Mouse (Mus musculus) liver, embryonic 15.5 days (tissue): ENCODE measurements around the gene Olfr1340. TPM values are rescaled to one million over a fixed set of nuclear protein-coding genes. Genes with fewer than 3 reads are reported as not detected.

Experiments
- ATAC-seq: fragments of 200-750 bp; cut with Nextera tagmentation; 2 replicates; pipeline ENCODE4 v1.8.0; 2017; ENCODE audit warnings: moderate number of reproducible peaks, mild to moderate bottlenecking, moderate library complexity; ENCODE audit not compliant: insufficient read depth
- H3K27ac ChIP-seq: fragments of 300-500 bp; sonication (generic); replicated peaks from 2 replicates; pipeline ENCODE4 v1.5.1; 2015; ENCODE audit warnings: mild to moderate bottlenecking, inconsistent platforms
- H3K27me3 ChIP-seq: fragments of 300-500 bp; sonication (generic); 2 replicates; pipeline ENCODE4 v1.6.1; 2015; ENCODE audit warnings: mild to moderate bottlenecking, inconsistent platforms
- H3K36me3 ChIP-seq: fragments of 300-500 bp; sonication (generic); replicated peaks from 2 replicates; pipeline ENCODE4 v1.6.1; 2015; ENCODE audit warnings: moderate library complexity, mild to moderate bottlenecking, inconsistent platforms
- H3K4me1 ChIP-seq: fragments of 300-500 bp; sonication (generic); replicated peaks from 2 replicates; pipeline ENCODE4 v1.6.1; 2015; ENCODE audit warnings: inconsistent platforms
- H3K4me2 ChIP-seq: fragments of 300-500 bp; sonication (generic); 2 replicates; pipeline ENCODE4 v1.6.1; 2015; ENCODE audit warnings: moderate library complexity, mild to moderate bottlenecking, inconsistent platforms
- H3K4me3 ChIP-seq: fragments of 300-500 bp; sonication (generic); replicated peaks from 2 replicates; pipeline ENCODE4 v1.5.1; 2015; ENCODE audit warnings: mild to moderate bottlenecking, inconsistent platforms
- H3K9ac ChIP-seq: fragments of 300-500 bp; sonication (generic); 2 replicates; pipeline ENCODE4 v1.6.1; 2015; ENCODE audit warnings: moderate library complexity, mild to moderate bottlenecking, inconsistent platforms
- H3K9me3 ChIP-seq: fragments of 300-500 bp; sonication (generic); replicated peaks from 2 replicates; pipeline ENCODE4 v1.6.1; 2016; ENCODE audit warnings: inconsistent platforms
- WGBS: fragments of 180-500 bp; shearing (Covaris S2); methylation state at CpG from one replicate; pipeline ENCODE4 v1.1.7; 2015; ENCODE audit warnings: mixed read lengths; ENCODE audit not compliant: insufficient replicate concordance; 5-methylcytosine and 5-hydroxymethylcytosine counted together
- polyA plus RNA-seq: library from polyadenylated mRNA; unstranded; fragments of >200 nt; fragmentation: Nextera tagmentation; extraction: Ambion mirVana; gene quantifications from 2 replicates; pipeline ENCODE4 v1.2.1, GENCODE M21; 2015

Gene Olfr1340
- polyA plus RNA-seq, 1 experiment from 2014 or later = not detected

DNA sequence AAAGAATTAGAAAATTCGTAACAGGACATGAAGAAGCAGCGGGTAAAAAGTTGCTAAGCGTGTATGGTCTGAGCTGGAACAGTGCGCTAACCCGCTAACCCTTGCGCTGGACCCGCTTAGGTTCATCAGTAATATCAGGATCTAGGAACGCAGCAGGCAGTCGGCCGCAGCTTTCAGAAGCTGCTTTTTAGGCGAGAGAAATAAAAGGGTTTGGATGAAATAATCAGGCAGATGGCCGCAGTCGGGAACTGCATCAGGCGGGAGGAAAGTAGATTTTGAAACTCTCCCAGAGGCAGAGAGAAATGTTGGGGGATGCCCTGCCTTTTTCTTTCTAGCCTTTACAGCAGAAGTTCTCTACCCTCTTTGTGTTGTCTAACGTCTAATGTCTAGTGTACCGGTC, 21.9 kb downstream of the Olfr1340 start:
- ATAC-seq = no peak
- 10% methylated on average over 16 of the region's 16 CpGs for WGBS
- Histone ChIP-seq H3K9me3 (0 out of 2 replicates have a peak, but pooled peaks cover 3% of the 10 kb centered on the region), H3K36me3 (no peaks in the 10 kb centered on the region), H3K4me1 (no peaks in the 10 kb centered on the region), H3K4me3 (no peak overlapping the region), H3K27me3 (peaks cover 27% of the 10 kb centered on the region), H3K9ac (no peak overlapping the region), H3K4me2 (no peak overlapping the region), H3K27ac (no peak overlapping the region)

DNA sequence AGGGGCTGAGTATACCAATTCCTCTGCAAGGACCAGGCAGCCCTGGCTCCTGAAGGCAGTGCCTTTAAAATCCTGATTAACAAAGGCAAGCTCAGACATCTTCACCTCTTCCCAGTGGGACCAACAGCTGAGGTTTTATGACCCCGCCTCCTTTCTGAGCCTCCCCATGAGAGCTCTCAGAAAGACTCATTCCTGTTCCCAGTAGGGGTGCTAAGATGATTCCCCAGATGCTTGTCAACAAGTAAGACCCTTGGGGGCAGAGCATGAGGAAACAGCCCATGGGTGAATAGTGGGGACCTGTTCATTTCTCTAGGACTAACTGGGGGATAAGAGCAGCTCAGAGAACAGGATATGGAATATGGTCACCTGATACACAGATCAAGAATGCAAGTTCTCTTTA, 38.7 kb downstream of the Olfr1340 start, which contains the start of gene Olfr1338:
Gene Olfr1338, minus strand, starts transcription at position 101 of the 400 bp plus-strand sequence.
- ATAC-seq = no peak
- Histone ChIP-seq H3K27me3 (no peaks in the 10 kb centered on the region), H3K27ac (no peak within 1 kb of the TSS), H3K4me2 (no peak within 1 kb of the TSS), H3K36me3 (no peaks in the 10 kb centered on the region), H3K9ac (no peak within 1 kb of the TSS), H3K9me3 (no peaks in the 10 kb centered on the region), H3K4me1 (no peaks in the 10 kb centered on the region), H3K4me3 (no peak within 1 kb of the TSS)
- 37% methylated on average over 1 of the region's 1 CpGs for WGBS

Other genes starting within 250 kb of the Olfr1340 start
- 6.2 and 8.2 TPM in 2 replicates for gene Tie1, start 230.1 kb upstream of the Olfr1340 start, polyA plus RNA-seq
- gene 2610528J11Rik, start 193.1 kb upstream of the Olfr1340 start, polyA plus RNA-seq = 6.4 and 6.8 TPM in 2 replicates
- gene Tmem125, start 176.1 kb upstream of the Olfr1340 start, polyA plus RNA-seq = 1.9 and 2.0 TPM in 2 replicates
- 0.75 and 0.82 TPM in 2 replicates for gene Cfap57, start 99.4 kb upstream of the Olfr1340 start, polyA plus RNA-seq
- gene Ebna1bp2, start 99.3 kb upstream of the Olfr1340 start, polyA plus RNA-seq = 50.8 and 62.9 TPM in 2 replicates
- not detected in 2 replicates for gene Olfr62, start 61.2 kb upstream of the Olfr1340 start, polyA plus RNA-seq
- gene Olfr1342, start 27.4 kb upstream of the Olfr1340 start, polyA plus RNA-seq = not detected in 2 replicates
- not detected in 2 replicates for gene Olfr1341, start 16.6 kb upstream of the Olfr1340 start, polyA plus RNA-seq
- gene Olfr1339, start 12.0 kb downstream of the Olfr1340 start, polyA plus RNA-seq = not detected in 2 replicates
- gene Olfr1338, start 38.6 kb downstream of the Olfr1340 start, polyA plus RNA-seq = not detected in 2 replicates
- not detected in 2 replicates for gene Olfr1337, start 62.4 kb downstream of the Olfr1340 start, polyA plus RNA-seq
- not detected in 2 replicates for gene Olfr1335, start 89.8 kb downstream of the Olfr1340 start, polyA plus RNA-seq
- not detected in 2 replicates for gene Olfr1333, start 116.1 kb downstream of the Olfr1340 start, polyA plus RNA-seq
- gene Olfr1331, start 144.5 kb downstream of the Olfr1340 start, polyA plus RNA-seq = not detected in 2 replicates
- gene Olfr1330, start 168.5 kb downstream of the Olfr1340 start, polyA plus RNA-seq = not detected in 2 replicates
- not detected in 2 replicates for gene Olfr1329, start 197.3 kb downstream of the Olfr1340 start, polyA plus RNA-seq
- not detected in 2 replicates for gene Olfr1328, start 218.5 kb downstream of the Olfr1340 start, polyA plus RNA-seq
- not detected in 2 replicates for gene Lao1, start 241.4 kb downstream of the Olfr1340 start, polyA plus RNA-seq